Mouse (Mus musculus) myocyte (in vitro differentiated cells): ENCODE measurements around the gene Mier3. TPM values are rescaled to one million over a fixed set of nuclear protein-coding genes. Genes with fewer than 3 reads are reported as not detected.

ENCODE experiments used
- H3K27me3 ChIP-seq: one replicate; pipeline ENCODE4 v1.6.1; 2011; ENCODE audit not compliant: control insufficient read depth, insufficient read depth, insufficient read length
- H3K36me3 ChIP-seq: one replicate; pipeline ENCODE4 v1.6.1; 2011; ENCODE audit not compliant: control insufficient read depth, insufficient read depth
- H3K4me2 ChIP-seq: one replicate; pipeline ENCODE4 v1.6.1; 2011; ENCODE audit warnings: low read depth, control low read depth
- H3K4me3 ChIP-seq: one replicate; pipeline ENCODE4 v1.5.1; 2011; ENCODE audit warnings: mild to moderate bottlenecking, control low read depth, moderate library complexity
- H3K79me2 ChIP-seq: one replicate; pipeline ENCODE4 v1.6.1; 2011; ENCODE audit not compliant: control insufficient read depth, insufficient read depth
- H3ac ChIP-seq: one replicate; pipeline ENCODE4 v1.6.1; 2011; ENCODE audit not compliant: control insufficient read depth, insufficient read length
- CEBPB ChIP-seq: IDR thresholded peaks from 2 replicates; pipeline ENCODE4 v1.6.1; 2011; ENCODE audit warnings: mild to moderate bottlenecking, moderate library complexity; ENCODE audit not compliant: poor library complexity, insufficient read depth, severe bottlenecking
- E2F4 ChIP-seq: IDR thresholded peaks from one replicate; pipeline ENCODE4 v1.6.1; 2011; ENCODE audit warnings: mild to moderate bottlenecking, control low read depth, moderate library complexity; ENCODE audit not compliant: insufficient read depth
- MAX ChIP-seq: IDR thresholded peaks from one replicate; pipeline ENCODE4 v1.6.1; 2011; ENCODE audit warnings: low read depth, mild to moderate bottlenecking, control low read depth
- MYOD1 ChIP-seq, 3 experiments: IDR thresholded peaks; one replicate each; pipeline ENCODE4 v1.6.1; 2011; ENCODE audit warnings: control low read depth in 2 of 3, low read depth in 2 of 3, mild to moderate bottlenecking in 2 of 3, moderate library complexity in 1 of 3; ENCODE audit not compliant: insufficient read length in 2 of 3, control insufficient read depth in 1 of 3
- MYOG ChIP-seq, 3 experiments: IDR thresholded peaks; one replicate each; pipeline ENCODE4 v1.6.1; 2011; ENCODE audit warnings: control low read depth in 2 of 3, low read depth in 2 of 3, mild to moderate bottlenecking in 2 of 3; ENCODE audit not compliant: insufficient read length in 2 of 3, control insufficient read depth in 1 of 3, insufficient read depth in 1 of 3
- POLR2A ChIP-seq: IDR thresholded peaks from one replicate; pipeline ENCODE4 v1.6.1; 2011; ENCODE audit warnings: low read depth, mild to moderate bottlenecking, control low read depth, moderate library complexity; ENCODE audit not compliant: insufficient read length
- POLR2AphosphoS2 ChIP-seq: IDR thresholded peaks from one replicate; pipeline ENCODE4 v1.6.1; 2011; ENCODE audit warnings: low read depth, control low read depth; ENCODE audit not compliant: insufficient read length
- REST ChIP-seq: IDR thresholded peaks from one replicate; pipeline ENCODE4 v1.6.1; 2011; ENCODE audit warnings: mild to moderate bottlenecking, control low read depth, moderate library complexity; ENCODE audit not compliant: insufficient read depth, insufficient read length
- SRF ChIP-seq: IDR thresholded peaks from one replicate; pipeline ENCODE4 v1.6.1; 2011; ENCODE audit warnings: low read depth; ENCODE audit not compliant: control insufficient read depth, insufficient read length
- TCF12 ChIP-seq: IDR thresholded peaks from one replicate; pipeline ENCODE4 v1.6.1; 2011; ENCODE audit warnings: mild to moderate bottlenecking, control low read depth; ENCODE audit not compliant: poor library complexity, insufficient read depth, severe bottlenecking
- TCF3 ChIP-seq: IDR thresholded peaks from one replicate; pipeline ENCODE4 v1.6.1; 2011; ENCODE audit warnings: low read depth, control low read depth; ENCODE audit not compliant: insufficient read length
- USF1 ChIP-seq: IDR thresholded peaks from one replicate; pipeline ENCODE4 v1.6.1; 2011; ENCODE audit warnings: low read depth, mild to moderate bottlenecking, control low read depth, moderate library complexity
- polyA plus RNA-seq: library from polyadenylated mRNA; unstranded; fragments of >200 nt; fragmentation: generic; extraction: Trizol; gene quantifications from one replicate; pipeline ENCODE4 v1.2.1, GENCODE M21; 2012; ENCODE audit warnings: missing spikeins

The Mier3 gene
- polyA plus RNA-seq, result 3.3 TPM

GRCm38 (mm10) chr13:111680679-111681078 is at the start of gene Mier3:
Gene Mier3 (plus strand): TSS chr13:111680979.
- Histone ChIP-seq H3K36me3 (no peaks in the 10 kb centered on the region), H3K79me2 (no peaks in the 10 kb centered on the region), H3K27me3 (peaks cover 9% of the 10 kb centered on the region), H3ac (no peak within 1 kb of the TSS), H3K4me3 (no peak within 1 kb of the TSS), H3K4me2 (no peak within 1 kb of the TSS)
- TF ChIP-seq POLR2AphosphoS2, result no peak
- TF ChIP-seq E2F4, result no peak
- no peak for TF ChIP-seq POLR2A
- no peak for TF ChIP-seq USF1
- TF ChIP-seq MAX, result no peak
- no peak for TF ChIP-seq MYOG (IDR thresholded peaks at IDR 0.05; ENCODE audit: control insufficient read depth in 1 of 3, insufficient read depth in 1 of 3, insufficient read length in 2 of 3, low read depth in 2 of 3)
- TF ChIP-seq MYOD1 (IDR thresholded peaks at IDR 0.05; ENCODE audit: control insufficient read depth in 1 of 3, insufficient read length in 2 of 3, low read depth in 2 of 3), result no peak
- TF ChIP-seq TCF3, result no peak
- no peak for TF ChIP-seq REST
- no peak for TF ChIP-seq SRF
- no peak for TF ChIP-seq TCF12
- TF ChIP-seq CEBPB, result no peak

DNA sequence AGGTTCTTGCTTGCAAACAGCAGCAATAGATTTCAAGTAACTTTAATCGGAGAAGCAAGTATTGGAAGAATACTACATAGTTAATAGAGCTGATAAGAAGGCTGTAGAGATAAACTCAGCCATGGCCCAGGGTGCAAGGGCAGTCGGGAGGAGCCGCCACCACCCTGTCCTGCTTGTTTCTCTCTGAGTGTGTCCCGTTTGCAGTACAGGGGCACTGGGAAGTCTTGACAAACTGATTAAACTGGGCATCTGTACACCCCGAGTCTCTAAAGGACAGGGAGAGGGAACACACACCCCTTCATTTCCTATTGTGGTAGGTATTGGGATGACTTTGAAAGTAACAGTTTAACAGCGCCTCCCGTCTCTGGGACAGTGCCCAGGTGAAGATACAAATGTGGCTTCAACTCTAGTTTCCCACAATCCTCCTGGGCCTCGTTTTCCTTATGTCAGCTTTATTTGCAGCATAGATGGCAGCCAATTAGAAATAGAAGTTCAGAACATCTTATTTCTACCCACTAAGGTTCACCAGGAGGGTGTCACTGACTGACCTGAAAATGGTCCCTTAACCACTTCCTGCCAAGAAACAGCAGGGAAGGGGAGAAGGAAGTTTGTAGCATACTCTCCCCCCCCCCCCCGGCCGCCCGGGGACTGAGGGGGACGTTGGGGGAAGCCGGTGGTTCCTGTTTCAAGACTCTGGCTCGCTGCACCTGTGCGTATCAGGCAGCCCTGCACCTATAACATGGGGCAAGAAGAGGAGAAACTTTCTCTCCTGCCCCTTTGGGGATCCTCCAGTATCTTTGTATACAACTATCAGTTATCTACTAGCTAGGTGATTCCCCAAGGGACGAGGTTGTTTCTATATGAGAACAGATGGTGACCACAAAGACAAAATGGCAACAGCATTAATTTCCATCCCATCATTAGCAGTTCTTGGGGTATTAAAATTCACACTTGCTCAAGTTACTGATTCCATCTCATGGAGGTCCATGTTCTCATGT is 46.3 kb upstream of the Mier3 start:
- Histone ChIP-seq H3K4me2 (no peak overlapping the region), H3K4me3 (no peak overlapping the region), H3ac (no peak overlapping the region), H3K79me2 (no peaks in the 10 kb centered on the region), H3K36me3 (no peaks in the 10 kb centered on the region), H3K27me3 (peaks cover 3% of the 10 kb centered on the region)
- TF ChIP-seq SRF (no peak), E2F4 (no peak), MAX (no peak), USF1 (no peak), TCF12 (no peak), MYOD1 (IDR thresholded peaks at IDR 0.05; ENCODE audit: control insufficient read depth in 1 of 3, insufficient read length in 2 of 3, low read depth in 2 of 3) (no peak), MYOG (IDR thresholded peaks at IDR 0.05; ENCODE audit: control insufficient read depth in 1 of 3, insufficient read depth in 1 of 3, insufficient read length in 2 of 3, low read depth in 2 of 3) (no peak), POLR2AphosphoS2 (no peak), CEBPB (no peak), POLR2A (no peak), REST (no peak)

DNA sequence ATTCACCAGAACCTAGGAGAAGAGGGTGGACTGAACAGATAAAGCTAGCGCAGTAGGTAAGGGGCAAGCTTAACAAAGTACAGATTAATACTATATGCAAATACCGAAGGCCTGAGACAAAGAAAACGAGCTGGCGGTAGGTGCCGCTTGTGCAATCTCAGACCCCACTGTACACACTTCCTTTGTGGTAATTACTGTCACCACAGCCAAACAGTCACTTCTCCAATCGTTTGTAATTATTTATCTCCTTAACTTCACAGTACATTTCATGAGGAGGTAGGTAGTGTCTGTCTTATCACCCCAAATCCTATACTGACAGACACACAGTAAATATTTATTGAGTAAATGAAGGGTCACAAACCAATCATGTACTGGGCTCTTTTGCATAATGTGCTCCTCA is 40.5 kb upstream of the Mier3 start:
- H3K79me2 ChIP-seq, result no peaks in the 10 kb centered on the region
- no peak for TF ChIP-seq REST
- no peak for TF ChIP-seq SRF
- TF ChIP-seq POLR2A, result no peak
- no peak for TF ChIP-seq CEBPB
- no peak for TF ChIP-seq MAX
- no peak for TF ChIP-seq E2F4
- TF ChIP-seq TCF12, result no peak
- TF ChIP-seq USF1, result no peak
- no peak for TF ChIP-seq MYOG (IDR thresholded peaks at IDR 0.05; ENCODE audit: control insufficient read depth in 1 of 3, insufficient read depth in 1 of 3, insufficient read length in 2 of 3, low read depth in 2 of 3)
- no peaks in the 10 kb centered on the region for H3K36me3 ChIP-seq
- H3K27me3 ChIP-seq, result peaks cover 4% of the 10 kb centered on the region
- H3K4me2 ChIP-seq, result no peak overlapping the region
- no peak overlapping the region for H3ac ChIP-seq
- no peak overlapping the region for H3K4me3 ChIP-seq

GRCm38 (mm10) chr13:111643636-111644035 is 37.1 kb upstream of the Mier3 start:
- Histone ChIP-seq H3K4me2 (no peak overlapping the region), H3K4me3 (no peak overlapping the region), H3K79me2 (no peaks in the 10 kb centered on the region), H3ac (no peak overlapping the region), H3K36me3 (no peaks in the 10 kb centered on the region), H3K27me3 (peaks cover 15% of the 10 kb centered on the region)
- no peak for TF ChIP-seq CEBPB
- TF ChIP-seq REST, result no peak
- TF ChIP-seq E2F4, result no peak
- TF ChIP-seq USF1, result no peak
- TF ChIP-seq MYOD1 (IDR thresholded peaks at IDR 0.05; ENCODE audit: control insufficient read depth in 1 of 3, insufficient read length in 2 of 3, low read depth in 2 of 3), result no peak
- TF ChIP-seq SRF, result no peak
- no peak for TF ChIP-seq MAX
- TF ChIP-seq TCF3, result no peak
- no peak for TF ChIP-seq POLR2AphosphoS2
- no peak for TF ChIP-seq POLR2A
- no peak for TF ChIP-seq TCF12
- TF ChIP-seq MYOG (IDR thresholded peaks at IDR 0.05; ENCODE audit: control insufficient read depth in 1 of 3, insufficient read depth in 1 of 3, insufficient read length in 2 of 3, low read depth in 2 of 3), result no peak
